Mouse (Mus musculus) kidney, embryonic 15.5 days (tissue): ENCODE measurements around the gene Actr8. TPM values are rescaled to one million over a fixed set of nuclear protein-coding genes. Genes with fewer than 3 reads are reported as not detected.

Source experiments
- ATAC-seq: fragments of 200-750 bp; cut with Nextera tagmentation; replicated peaks from 2 replicates; pipeline ENCODE4 v1.8.0; 2017; ENCODE audit warnings: moderate TSS enrichment; ENCODE audit not compliant: low FRiP score
- H3K27ac ChIP-seq: fragments of 300-500 bp; sonication (generic); 2 replicates; pipeline ENCODE4 v1.5.1; 2015; ENCODE audit warnings: mild to moderate bottlenecking, inconsistent platforms
- H3K27me3 ChIP-seq: fragments of 300-500 bp; sonication (generic); 2 replicates; pipeline ENCODE4 v1.6.1; 2015; ENCODE audit warnings: inconsistent platforms
- H3K36me3 ChIP-seq: fragments of 300-500 bp; sonication (generic); 2 replicates; pipeline ENCODE4 v1.6.1; 2015; ENCODE audit warnings: inconsistent platforms
- H3K4me1 ChIP-seq: fragments of 300-500 bp; sonication (generic); 2 replicates; pipeline ENCODE4 v1.6.1; 2015; ENCODE audit warnings: inconsistent platforms
- H3K4me2 ChIP-seq: fragments of 300-500 bp; sonication (generic); 2 replicates; pipeline ENCODE4 v1.6.1; 2015; ENCODE audit warnings: moderate library complexity, mild to moderate bottlenecking, inconsistent platforms
- H3K4me3 ChIP-seq: fragments of 300-500 bp; sonication (generic); replicated peaks from 2 replicates; pipeline ENCODE4 v1.5.1; 2015; ENCODE audit warnings: mild to moderate bottlenecking, inconsistent platforms
- H3K9ac ChIP-seq: fragments of 300-500 bp; sonication (generic); 2 replicates; pipeline ENCODE4 v1.6.1; 2015; ENCODE audit warnings: mild to moderate bottlenecking, inconsistent platforms
- H3K9me3 ChIP-seq: fragments of 300-500 bp; sonication (generic); replicated peaks from 2 replicates; pipeline ENCODE4 v1.6.1; 2016; ENCODE audit warnings: inconsistent platforms
- WGBS: fragments of 180-500 bp; shearing (Covaris S2); methylation state at CpG from one replicate; pipeline ENCODE4 v1.1.7; 2015; ENCODE audit warnings: mixed read lengths; 5-methylcytosine and 5-hydroxymethylcytosine counted together
- polyA plus RNA-seq: library from polyadenylated mRNA; unstranded; fragments of >200 nt; fragmentation: Nextera tagmentation; extraction: Ambion mirVana; gene quantifications from 2 replicates; pipeline ENCODE4 v1.2.1, GENCODE M21; 2015

Gene Actr8
- 70.0 and 71.2 TPM in 2 replicates for polyA plus RNA-seq

DNA sequence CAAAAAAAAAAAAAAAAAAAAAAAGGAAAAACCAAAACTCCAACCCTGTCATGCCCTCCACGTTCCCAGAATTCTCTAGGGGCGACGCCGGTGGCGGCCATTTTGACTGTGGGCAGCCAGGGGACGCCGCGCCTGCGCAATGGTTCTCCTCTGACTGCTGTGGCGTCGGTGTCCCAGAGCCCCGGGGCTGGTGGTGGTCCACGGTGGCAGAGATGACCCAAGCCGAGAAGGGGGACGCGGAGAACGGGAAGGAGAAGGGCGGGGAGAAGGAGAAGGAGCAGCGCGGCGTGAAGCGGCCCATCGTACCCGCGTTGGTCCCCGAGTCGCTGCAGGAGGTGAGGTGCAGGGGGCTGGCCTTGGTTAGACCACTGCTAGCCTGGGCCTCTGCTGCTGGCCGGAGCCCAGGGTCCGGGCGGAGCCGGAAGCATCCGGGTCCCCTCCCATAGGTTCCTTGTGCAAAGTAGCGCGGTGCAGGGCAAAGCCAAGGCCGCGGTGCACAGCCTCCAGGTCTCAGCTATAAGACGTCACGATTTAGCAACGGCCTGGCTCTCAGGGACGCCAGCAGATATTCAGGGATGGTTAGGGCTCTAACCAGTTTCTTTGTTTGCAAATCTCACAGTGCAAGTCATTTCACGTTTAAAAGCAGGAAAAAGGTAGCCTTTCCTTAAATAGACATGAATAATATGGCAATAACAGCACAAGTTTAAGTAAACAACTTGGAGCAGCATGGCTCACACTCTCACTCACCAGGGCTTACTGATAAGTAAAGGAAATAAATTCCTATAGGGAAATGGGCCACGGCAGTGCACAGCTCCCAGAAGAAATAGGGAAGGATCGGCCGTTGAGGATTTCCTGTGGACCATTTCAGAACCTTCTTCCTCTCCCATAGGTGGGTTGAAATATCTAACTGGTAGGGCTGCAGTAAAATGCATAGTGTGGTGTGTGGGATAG is at the start of gene Actr8:
Gene Actr8, plus strand, starts transcription at position 84 of the 951 bp plus-strand sequence.
- peak within 1 kb of the TSS; percentile 97 for H3K27ac ChIP-seq
- 2% methylated on average over 44 of the region's 44 CpGs for WGBS
- ATAC-seq, result peak; percentile 99

DNA sequence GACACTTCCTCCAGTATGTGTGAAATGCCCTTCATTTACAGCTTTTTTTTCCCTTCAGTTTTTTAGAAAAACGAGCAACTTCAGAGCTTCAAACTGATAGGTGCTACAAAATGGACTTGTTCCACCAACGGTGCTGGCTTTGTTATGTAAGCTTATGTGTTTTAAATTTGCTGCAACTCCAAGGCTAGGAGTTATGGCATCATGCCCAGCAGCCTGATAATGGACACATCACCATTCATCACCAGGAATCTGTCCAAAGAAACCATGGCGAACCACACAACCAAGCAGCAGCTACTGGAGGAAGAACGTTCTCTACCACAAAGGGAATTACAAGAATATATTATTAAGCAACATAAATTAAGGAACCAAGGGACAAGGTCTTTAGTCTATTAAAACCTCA is 49.2 kb upstream of the Actr8 start:
- no peak for ATAC-seq

More for the DNA sequence above, at the start of gene Actr8:
- H3K4me2 ChIP-seq, result peak within 1 kb of the TSS; percentile 76
- H3K36me3 ChIP-seq, result peaks cover 74% of the 10 kb centered on the region
- H3K4me1 ChIP-seq, result peaks cover 11% of the 10 kb centered on the region
- H3K9ac ChIP-seq, result peak within 1 kb of the TSS; percentile 86
- H3K9me3 ChIP-seq, result 0 out of 2 replicates have a peak, but pooled peaks cover 5% of the 10 kb centered on the region
- H3K4me3 ChIP-seq, result peak within 1 kb of the TSS; percentile 83
- H3K27me3 ChIP-seq, result no peaks in the 10 kb centered on the region

DNA sequence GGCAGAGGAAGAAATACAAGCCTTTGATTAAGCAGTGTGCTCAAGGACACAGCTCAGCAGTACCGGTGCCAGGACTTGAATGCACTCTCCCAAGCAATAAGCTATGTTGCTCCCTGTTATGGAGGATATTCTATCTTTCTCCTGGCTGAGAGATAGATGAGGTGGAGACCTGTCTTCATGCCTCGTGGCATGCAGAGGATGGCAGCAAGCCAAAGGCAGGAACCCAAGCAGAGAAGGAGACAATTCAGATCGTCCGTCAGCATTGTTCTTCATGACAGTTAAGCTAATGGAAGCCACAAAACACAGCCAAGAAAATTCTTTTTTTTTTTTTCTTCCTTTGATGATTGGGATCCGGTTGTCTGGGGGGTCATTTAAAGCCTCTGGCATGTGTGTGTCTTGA is 42.6 kb upstream of the Actr8 start:
- no peaks in the 10 kb centered on the region for H3K9me3 ChIP-seq
- no peak overlapping the region for H3K4me3 ChIP-seq
- no peak overlapping the region for H3K27ac ChIP-seq
- H3K4me2 ChIP-seq, result no peak overlapping the region
- WGBS, result 69% methylated on average over 5 of the region's 5 CpGs
- 0 out of 2 replicates have a peak, but pooled peaks cover 3% of the 10 kb centered on the region for H3K4me1 ChIP-seq
- no peaks in the 10 kb centered on the region for H3K36me3 ChIP-seq
- no peak for ATAC-seq
- H3K9ac ChIP-seq, result no peak overlapping the region
- 0 out of 2 replicates have a peak, but pooled peaks cover 11% of the 10 kb centered on the region for H3K27me3 ChIP-seq

More for the DNA sequence above, 49.2 kb upstream of the Actr8 start:
- no peak overlapping the region for H3K4me2 ChIP-seq
- H3K4me1 ChIP-seq, result no peaks in the 10 kb centered on the region
- H3K36me3 ChIP-seq, result no peaks in the 10 kb centered on the region
- H3K4me3 ChIP-seq, result no peak overlapping the region
- no peaks in the 10 kb centered on the region for H3K9me3 ChIP-seq
- no peak overlapping the region for H3K9ac ChIP-seq
- H3K27ac ChIP-seq, result no peak overlapping the region
- WGBS, result 73% methylated on average over 4 of the region's 4 CpGs
- no peaks in the 10 kb centered on the region for H3K27me3 ChIP-seq

DNA sequence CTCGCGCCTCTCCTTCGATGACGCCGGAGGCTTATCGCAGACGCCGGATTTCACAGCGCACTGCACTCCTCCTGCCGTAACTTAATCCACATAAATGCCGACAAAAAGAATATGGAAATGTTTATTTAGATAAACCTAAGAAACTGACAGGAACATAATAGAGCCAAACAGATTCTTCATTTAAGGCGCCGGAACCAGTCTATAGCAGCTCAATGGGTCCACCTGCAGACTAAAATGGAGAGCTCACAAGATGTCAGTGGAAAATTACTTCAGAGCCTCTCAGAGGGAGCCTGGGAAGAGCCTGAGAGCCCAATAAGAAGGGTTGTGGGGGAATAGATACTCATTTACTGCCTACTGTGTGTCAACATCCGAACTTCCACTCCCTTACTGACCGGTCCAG is 40.7 kb upstream of the Actr8 start:
- peaks cover 25% of the 10 kb centered on the region for H3K27me3 ChIP-seq
- no peak overlapping the region for H3K9ac ChIP-seq
- no peak overlapping the region for H3K4me3 ChIP-seq
- 0 out of 2 replicates have a peak, but pooled peaks cover 3% of the 10 kb centered on the region for H3K4me1 ChIP-seq
- H3K4me2 ChIP-seq, result no peak overlapping the region
- no peaks in the 10 kb centered on the region for H3K9me3 ChIP-seq
- H3K27ac ChIP-seq, result no peak overlapping the region
- no peaks in the 10 kb centered on the region for H3K36me3 ChIP-seq
- no peak for ATAC-seq
- WGBS, result 79% methylated on average over 15 of the region's 15 CpGs

DNA sequence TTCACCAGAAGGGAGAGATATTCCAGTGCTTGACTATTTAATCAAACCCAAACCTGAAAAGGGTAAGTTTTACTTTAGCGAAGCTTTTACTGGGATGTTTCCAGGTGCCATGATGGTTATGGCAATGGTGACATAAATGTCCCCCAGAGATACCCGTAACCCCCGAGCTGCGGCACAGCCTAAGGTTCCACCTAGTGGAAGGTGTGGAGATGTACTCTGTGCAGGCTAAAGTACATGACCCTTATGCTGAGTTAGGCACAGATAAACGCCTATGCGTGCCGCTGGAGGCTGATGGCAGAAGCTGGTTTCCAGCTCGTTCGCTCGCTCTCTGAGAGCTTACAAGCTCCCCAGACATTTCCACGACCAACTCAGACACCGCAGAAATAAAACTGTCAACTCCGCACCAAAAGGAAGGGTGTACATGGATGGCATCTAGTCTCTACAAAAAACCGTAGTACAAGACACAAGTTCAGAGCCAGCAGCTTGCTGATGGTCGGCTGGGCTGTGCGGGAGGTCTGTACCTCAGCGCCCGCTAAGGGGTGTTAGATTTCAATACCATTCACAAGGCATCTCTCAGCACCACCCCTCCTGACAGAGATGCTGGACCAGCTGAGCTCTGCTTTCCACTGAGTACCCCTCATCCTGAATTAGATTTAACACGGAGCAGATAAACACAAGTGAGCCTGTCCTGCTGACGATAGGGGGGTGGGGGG is 38.4 kb upstream of the Actr8 start:
- no peaks in the 10 kb centered on the region for H3K9me3 ChIP-seq
- 48% methylated on average over 20 of the region's 20 CpGs for WGBS
- H3K4me1 ChIP-seq, result 0 out of 2 replicates have a peak, but pooled peaks cover 3% of the 10 kb centered on the region
- H3K36me3 ChIP-seq, result no peaks in the 10 kb centered on the region
- H3K27ac ChIP-seq, result no peak overlapping the region
- no peak overlapping the region for H3K4me3 ChIP-seq
- no peak overlapping the region for H3K4me2 ChIP-seq
- peaks cover 33% of the 10 kb centered on the region for H3K27me3 ChIP-seq
- H3K9ac ChIP-seq, result no peak overlapping the region
- no peak for ATAC-seq

DNA sequence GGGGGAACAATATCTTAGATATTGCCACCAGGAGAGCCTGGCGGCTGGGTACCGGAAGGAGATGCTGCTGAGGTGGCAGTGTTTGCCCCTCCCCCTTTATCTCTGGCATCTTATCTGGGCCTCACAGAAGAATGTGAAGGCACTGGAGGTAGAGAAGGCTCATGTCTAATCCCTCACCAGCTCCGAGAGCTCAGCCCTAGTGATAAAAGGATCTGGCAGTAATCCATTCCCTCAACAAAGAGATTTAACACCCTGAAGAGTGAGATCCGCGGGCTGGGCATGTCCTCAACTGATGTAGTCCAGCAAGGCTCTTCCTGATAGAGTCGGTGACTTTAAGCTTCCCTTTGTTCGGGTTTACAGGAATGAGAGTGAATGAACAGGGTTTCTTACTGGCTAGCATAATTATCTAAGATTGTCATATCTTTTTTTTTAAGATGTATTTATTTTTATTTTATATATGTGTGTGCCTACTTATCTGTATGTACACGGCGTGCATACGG is 37.8 kb upstream of the Actr8 start:
- no peak overlapping the region for H3K27ac ChIP-seq
- WGBS, result 41% methylated on average over 10 of the region's 10 CpGs
- no peak overlapping the region for H3K9ac ChIP-seq
- H3K27me3 ChIP-seq, result peaks cover 33% of the 10 kb centered on the region
- H3K4me3 ChIP-seq, result no peak overlapping the region
- H3K36me3 ChIP-seq, result no peaks in the 10 kb centered on the region
- H3K4me1 ChIP-seq, result 0 out of 2 replicates have a peak, but pooled peaks cover 3% of the 10 kb centered on the region
- ATAC-seq, result no peak
- H3K9me3 ChIP-seq, result no peaks in the 10 kb centered on the region
- H3K4me2 ChIP-seq, result no peak overlapping the region

DNA sequence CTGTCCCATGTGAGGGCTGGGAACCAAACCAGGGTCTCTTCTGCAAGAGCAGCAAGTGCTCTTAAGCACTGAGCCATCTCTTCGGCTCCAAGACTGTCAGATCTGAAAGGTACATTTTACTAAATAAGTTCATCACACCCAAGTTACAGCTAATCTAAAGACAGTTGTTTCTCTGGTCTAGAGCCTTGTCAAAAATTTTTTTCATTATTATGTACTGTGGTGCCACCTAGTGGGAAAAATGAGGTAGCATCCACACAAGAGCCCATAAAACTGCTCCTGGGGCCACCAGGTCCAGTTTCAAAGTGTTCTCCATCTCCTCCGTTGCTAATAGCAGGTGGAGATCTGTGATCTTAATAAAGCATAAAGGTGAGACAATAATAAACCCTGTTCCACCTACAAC is 37.3 kb upstream of the Actr8 start:
- Histone ChIP-seq H3K4me3 (no peak overlapping the region), H3K9me3 (no peaks in the 10 kb centered on the region), H3K9ac (no peak overlapping the region), H3K27me3 (peaks cover 33% of the 10 kb centered on the region), H3K4me1 (0 out of 2 replicates have a peak, but pooled peaks cover 3% of the 10 kb centered on the region), H3K27ac (no peak overlapping the region), H3K4me2 (no peak overlapping the region), H3K36me3 (no peaks in the 10 kb centered on the region)
- 25% methylated on average over 2 of the region's 2 CpGs for WGBS
- no peak for ATAC-seq

DNA sequence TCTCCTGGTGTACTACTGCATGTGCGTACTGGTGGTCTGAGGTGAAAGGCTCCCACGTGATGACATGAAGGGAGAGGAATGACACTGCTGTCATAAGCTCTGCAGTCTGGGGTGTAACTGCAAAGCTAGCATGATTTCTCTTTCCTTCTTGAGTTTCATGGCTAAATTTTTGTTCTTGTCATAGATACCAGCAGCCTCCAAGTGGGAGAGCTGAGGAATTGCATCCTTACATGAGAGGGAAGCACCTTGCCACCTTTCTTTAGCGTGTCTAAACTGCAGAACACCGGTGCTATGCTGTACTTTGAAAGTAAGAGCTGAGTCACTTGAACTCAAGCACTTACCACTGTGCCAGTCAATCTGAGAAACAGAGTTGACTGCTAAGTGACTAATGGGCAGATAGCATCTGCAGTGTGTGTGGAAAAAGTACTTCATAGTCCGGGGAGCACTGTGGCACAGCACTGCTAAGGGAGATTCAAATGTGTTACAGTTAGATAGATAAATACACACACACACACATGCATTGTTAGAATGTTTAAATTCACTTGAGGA is 31.3 kb upstream of the Actr8 start:
- no peak for ATAC-seq
- Histone ChIP-seq H3K27me3 (peaks cover 14% of the 10 kb centered on the region; the same call in 1 of the 2 replicates), H3K4me3 (no peak overlapping the region), H3K4me1 (no peaks in the 10 kb centered on the region), H3K4me2 (no peak overlapping the region), H3K36me3 (no peaks in the 10 kb centered on the region), H3K9ac (no peak overlapping the region), H3K9me3 (no peaks in the 10 kb centered on the region), H3K27ac (no peak overlapping the region)
- 79% methylated on average over 5 of the region's 5 CpGs for WGBS

DNA sequence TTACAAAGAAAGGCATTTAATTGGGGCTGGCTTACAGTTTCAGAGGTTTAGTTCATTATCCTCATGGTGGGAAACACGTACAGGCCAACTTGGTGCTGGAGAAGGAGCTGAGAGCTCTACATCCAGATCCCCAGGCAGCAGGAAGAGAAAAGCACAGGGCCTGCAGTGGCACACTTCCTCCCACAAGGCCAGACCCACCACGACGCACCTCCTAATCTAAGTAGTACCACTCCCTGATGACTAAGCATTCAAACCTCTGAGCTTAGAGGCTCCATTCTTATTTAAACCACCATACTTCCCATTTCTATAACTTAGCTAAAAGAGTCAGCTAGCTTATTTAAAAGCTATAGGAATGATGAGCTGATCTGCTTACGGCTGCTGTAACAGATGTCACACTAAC is 27.3 kb upstream of the Actr8 start:
- Histone ChIP-seq H3K27me3 (no peaks in the 10 kb centered on the region), H3K36me3 (no peaks in the 10 kb centered on the region), H3K4me1 (no peaks in the 10 kb centered on the region), H3K4me3 (no peak overlapping the region), H3K9ac (no peak overlapping the region), H3K9me3 (no peaks in the 10 kb centered on the region), H3K4me2 (no peak overlapping the region), H3K27ac (no peak overlapping the region)
- ATAC-seq, result no peak
- WGBS, result 83% methylated on average over 4 of the region's 4 CpGs

DNA sequence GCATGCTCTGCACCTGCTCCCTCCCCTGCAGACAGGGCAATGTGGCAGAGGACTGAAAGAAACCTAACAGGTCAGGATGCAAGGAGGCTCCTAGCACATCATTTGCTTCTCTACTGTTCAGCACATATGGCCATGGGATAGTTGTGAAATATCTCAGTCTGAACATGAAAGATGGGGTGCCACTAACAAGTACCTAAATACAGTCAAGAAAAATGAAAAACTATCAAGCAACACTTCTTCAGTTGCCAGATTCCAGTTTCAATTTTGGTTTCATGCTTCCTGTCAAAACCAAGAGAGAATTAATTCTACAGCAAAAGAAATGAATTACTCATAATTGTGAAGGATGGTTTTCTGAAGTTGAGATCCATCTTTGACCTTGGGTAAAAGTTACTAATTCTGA is 20.7 kb upstream of the Actr8 start:
- H3K4me2 ChIP-seq, result no peak overlapping the region
- no peaks in the 10 kb centered on the region for H3K27me3 ChIP-seq
- no peak overlapping the region for H3K4me3 ChIP-seq
- no peak overlapping the region for H3K9ac ChIP-seq
- ATAC-seq, result no peak
- H3K9me3 ChIP-seq, result no peaks in the 10 kb centered on the region
- H3K4me1 ChIP-seq, result no peaks in the 10 kb centered on the region
- H3K27ac ChIP-seq, result no peak overlapping the region
- no peaks in the 10 kb centered on the region for H3K36me3 ChIP-seq

DNA sequence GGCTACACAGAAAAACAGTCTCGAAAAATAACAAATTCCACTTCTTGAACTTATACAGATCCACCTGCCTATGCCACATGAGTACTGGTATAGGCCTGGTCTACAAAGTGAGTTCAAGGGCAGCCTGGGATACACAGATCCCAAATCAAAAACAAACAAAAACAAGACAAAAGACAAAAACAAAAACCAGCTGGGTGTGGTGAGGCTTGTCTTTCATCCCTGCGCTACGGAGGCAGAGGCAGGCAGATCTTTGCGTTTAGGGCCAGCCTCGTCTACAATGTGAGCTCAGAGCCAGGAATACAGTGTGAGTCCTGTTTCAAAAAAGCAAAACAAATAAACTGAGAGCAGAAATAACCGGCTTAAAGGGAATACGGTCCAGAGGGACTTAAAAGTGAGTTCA is 10.5 kb upstream of the Actr8 start:
- H3K4me2 ChIP-seq, result peak overlapping the region; percentile 65
- WGBS, result 63% methylated on average over 7 of the region's 7 CpGs
- no peaks in the 10 kb centered on the region for H3K9me3 ChIP-seq
- H3K9ac ChIP-seq, result peak overlapping the region; percentile 19; the same call in 1 of the 2 replicates
- H3K27ac ChIP-seq, result peak overlapping the region; percentile 54
- peak overlapping the region; percentile 95 for H3K4me3 ChIP-seq
- H3K4me1 ChIP-seq, result peaks cover 11% of the 10 kb centered on the region
- H3K36me3 ChIP-seq, result peaks cover 28% of the 10 kb centered on the region
- no peak for ATAC-seq
- H3K27me3 ChIP-seq, result no peaks in the 10 kb centered on the region
